Mouse (Mus musculus) hindbrain, embryonic 10.5 days (tissue): ENCODE results near the gene Lyrm7. TPM values are rescaled to one million over a fixed set of nuclear protein-coding genes. Genes with fewer than 3 reads are reported as not detected.
"Not testable (repeated sequence)": the region's sequence is repeated elsewhere in the genome, so short reads cannot be mapped to it uniquely, and the experiment has no call there.

Source experiments
- DNase-seq: peaks from one replicate; pipeline ENCODE4 v3.0.0-alpha.2; 2017; ENCODE audit warnings: low spot score
- H3K27ac ChIP-seq: fragments of 300-500 bp; sonication (generic); 2 replicates; pipeline ENCODE4 v1.5.1; 2016; ENCODE audit warnings: mild to moderate bottlenecking, moderate library complexity
- H3K27me3 ChIP-seq: fragments of 300-500 bp; sonication (generic); 2 replicates; pipeline ENCODE4 v1.6.1; 2016; ENCODE audit warnings: mild to moderate bottlenecking; ENCODE audit not compliant: poor library complexity, insufficient read depth, severe bottlenecking
- H3K36me3 ChIP-seq: fragments of 300-500 bp; sonication (generic); 2 replicates; pipeline ENCODE4 v1.6.1; 2016; ENCODE audit warnings: mild to moderate bottlenecking, moderate library complexity
- H3K4me1 ChIP-seq: fragments of 300-500 bp; sonication (generic); replicated peaks from 2 replicates; pipeline ENCODE4 v1.6.1; 2016; ENCODE audit warnings: mild to moderate bottlenecking
- H3K4me3 ChIP-seq: fragments of 300-500 bp; sonication (generic); 2 replicates; pipeline ENCODE4 v1.5.1; 2016; ENCODE audit warnings: mild to moderate bottlenecking, moderate library complexity
- H3K9me3 ChIP-seq: fragments of 300-500 bp; sonication (generic); 2 replicates; pipeline ENCODE4 v1.6.1; 2016; ENCODE audit warnings: mild to moderate bottlenecking, moderate library complexity
- WGBS: fragments of 180-500 bp; shearing (Covaris S2); methylation state at CpG from one replicate; pipeline ENCODE4 v1.1.7; 2016; 5-methylcytosine and 5-hydroxymethylcytosine counted together
- polyA plus RNA-seq: library from polyadenylated mRNA; unstranded; fragments of >200 nt; fragmentation: Nextera tagmentation; extraction: Ambion mirVana; gene quantifications from 2 replicates; pipeline ENCODE4 v1.2.1, GENCODE M21; 2016

Lyrm7 gene
- polyA plus RNA-seq, 1 experiment from 2014 or later = 5.2 TPM

GRCm38 (mm10) chr11:54897470-54897869, 36.8 kb upstream of the Lyrm7 start:
- Histone ChIP-seq H3K4me3 (no peak overlapping the region), H3K36me3 (no peaks in the 10 kb centered on the region), H3K27me3 (peaks cover 6% of the 10 kb centered on the region; the same call in 1 of the 2 replicates), H3K9me3 (no peaks in the 10 kb centered on the region), H3K27ac (no peak overlapping the region), H3K4me1 (peaks cover 15% of the 10 kb centered on the region)
- 50% methylated on average over 5 of the region's 5 CpGs for WGBS
- DNase-seq = no peak

GRCm38 (mm10) chr11:54896646-54897045, 35.9 kb upstream of the Lyrm7 start:
- 94% methylated on average over 3 of the region's 3 CpGs for WGBS
- H3K27me3 ChIP-seq, DNase-seq, H3K4me3 ChIP-seq, H3K36me3 ChIP-seq, H3K9me3 ChIP-seq, H3K27ac ChIP-seq: not testable (repeated sequence)
- H3K4me1 ChIP-seq = peaks cover 20% of the 10 kb centered on the region

GRCm38 (mm10) chr11:54894589-54894988, 33.9 kb upstream of the Lyrm7 start:
- DNase-seq = no peak
- 76% methylated on average over 9 of the region's 9 CpGs for WGBS

GRCm38 (mm10) chr11:54892091-54892490, 31.4 kb upstream of the Lyrm7 start:
- Histone ChIP-seq H3K4me1 (peaks cover 16% of the 10 kb centered on the region; the same call in 1 of the 2 replicates), H3K27me3 (no peaks in the 10 kb centered on the region), H3K9me3 (no peaks in the 10 kb centered on the region), H3K4me3 (no peak overlapping the region), H3K27ac (no peak overlapping the region), H3K36me3 (no peaks in the 10 kb centered on the region)
- DNase-seq = no peak
- 47% methylated on average over 7 of the region's 7 CpGs for WGBS

More at GRCm38 (mm10) chr11:54894589-54894988, 33.9 kb upstream of the Lyrm7 start:
- Histone ChIP-seq H3K27ac (no peak overlapping the region), H3K36me3 (no peaks in the 10 kb centered on the region), H3K4me1 (peaks cover 22% of the 10 kb centered on the region), H3K4me3 (no peak overlapping the region), H3K9me3 (no peaks in the 10 kb centered on the region), H3K27me3 (no peaks in the 10 kb centered on the region)

- 77% methylated on average over 5 of the region's 5 CpGs for WGBS
- Histone ChIP-seq H3K4me1 (peaks cover 15% of the 10 kb centered on the region; the same call in 1 of the 2 replicates), H3K27ac (no peak overlapping the region), H3K4me3 (no peak overlapping the region), H3K27me3 (no peaks in the 10 kb centered on the region), H3K36me3 (no peaks in the 10 kb centered on the region), H3K9me3 (no peaks in the 10 kb centered on the region)
- DNase-seq = no peak
These were observed 30.6 kb upstream of the Lyrm7 start for GRCm38 (mm10) chr11:54891341-54891740.

GRCm38 (mm10) chr11:54887927-54888326, 27.2 kb upstream of the Lyrm7 start:
- Histone ChIP-seq H3K27ac (no peak overlapping the region), H3K9me3 (no peaks in the 10 kb centered on the region), H3K27me3 (no peaks in the 10 kb centered on the region), H3K4me1 (peaks cover 25% of the 10 kb centered on the region), H3K4me3 (no peak overlapping the region), H3K36me3 (no peaks in the 10 kb centered on the region)
- 87% methylated on average over 6 of the region's 6 CpGs for WGBS
- no peak for DNase-seq

- Histone ChIP-seq H3K36me3 (no peaks in the 10 kb centered on the region), H3K27me3 (no peaks in the 10 kb centered on the region), H3K9me3 (no peaks in the 10 kb centered on the region), H3K27ac (no peak overlapping the region; the same call in 1 of the 2 replicates), H3K4me1 (peaks cover 29% of the 10 kb centered on the region), H3K4me3 (no peak overlapping the region)
- 91% methylated on average over 2 of the region's 2 CpGs for WGBS
- no peak for DNase-seq
These were observed 24.7 kb upstream of the Lyrm7 start for GRCm38 (mm10) chr11:54885406-54885805.

GRCm38 (mm10) chr11:54884937-54885336, 24.2 kb upstream of the Lyrm7 start:
- DNase-seq = peak; percentile 38
- WGBS = 16% methylated on average over 5 of the region's 5 CpGs
- Histone ChIP-seq H3K4me3 (no peak overlapping the region), H3K27ac (peak overlapping the region; percentile 43), H3K27me3 (no peaks in the 10 kb centered on the region), H3K9me3 (no peaks in the 10 kb centered on the region), H3K4me1 (peaks cover 29% of the 10 kb centered on the region), H3K36me3 (no peaks in the 10 kb centered on the region)

- Histone ChIP-seq H3K27me3 (no peaks in the 10 kb centered on the region), H3K27ac (peak overlapping the region; percentile 43; the same call in 1 of the 2 replicates), H3K9me3 (no peaks in the 10 kb centered on the region), H3K4me3 (no peak overlapping the region), H3K4me1 (peaks cover 29% of the 10 kb centered on the region), H3K36me3 (no peaks in the 10 kb centered on the region)
- DNase-seq = no peak
- WGBS = 72% methylated on average over 5 of the region's 5 CpGs
These were observed 23.6 kb upstream of the Lyrm7 start for GRCm38 (mm10) chr11:54884197-54884828.

- no peak for DNase-seq
- WGBS = 38% methylated on average over 8 of the region's 8 CpGs
- Histone ChIP-seq H3K27me3 (no peaks in the 10 kb centered on the region), H3K4me3 (no peak overlapping the region), H3K9me3 (no peaks in the 10 kb centered on the region), H3K27ac (no peak overlapping the region), H3K4me1 (peaks cover 29% of the 10 kb centered on the region), H3K36me3 (no peaks in the 10 kb centered on the region)
These were observed 22.0 kb upstream of the Lyrm7 start for GRCm38 (mm10) chr11:54882671-54883070.

- Histone ChIP-seq H3K4me3 (no peak overlapping the region), H3K4me1 (peaks cover 29% of the 10 kb centered on the region), H3K36me3 (no peaks in the 10 kb centered on the region), H3K27me3 (no peaks in the 10 kb centered on the region), H3K9me3 (no peaks in the 10 kb centered on the region), H3K27ac (no peak overlapping the region)
- DNase-seq = no peak
- WGBS = 14% methylated on average over 2 of the region's 2 CpGs
These were observed 20.3 kb upstream of the Lyrm7 start for GRCm38 (mm10) chr11:54881051-54881474.

GRCm38 (mm10) chr11:54879922-54880321, 19.2 kb upstream of the Lyrm7 start:
- H3K27ac ChIP-seq = no peak overlapping the region
- H3K27me3 ChIP-seq = no peaks in the 10 kb centered on the region
- DNase-seq = no peak
- 80% methylated on average over 10 of the region's 10 CpGs for WGBS
- H3K36me3 ChIP-seq = peaks cover 4% of the 10 kb centered on the region; the same call in 1 of the 2 replicates
- H3K9me3 ChIP-seq = no peaks in the 10 kb centered on the region
- H3K4me1 ChIP-seq = peaks cover 23% of the 10 kb centered on the region
- H3K4me3 ChIP-seq = no peak overlapping the region

- DNase-seq = no peak
- no peak overlapping the region for H3K4me3 ChIP-seq
- no peaks in the 10 kb centered on the region for H3K9me3 ChIP-seq
- no peaks in the 10 kb centered on the region for H3K27me3 ChIP-seq
- 43% methylated on average over 4 of the region's 4 CpGs for WGBS
- peaks cover 9% of the 10 kb centered on the region for H3K36me3 ChIP-seq
- peaks cover 18% of the 10 kb centered on the region for H3K4me1 ChIP-seq
- no peak overlapping the region for H3K27ac ChIP-seq
These were observed 18.7 kb upstream of the Lyrm7 start for GRCm38 (mm10) chr11:54879434-54879833.
